Mouse (Mus musculus) common myeloid progenitor, adult 5-6 weeks (primary cell): ENCODE measurements around the gene Kng1. TPM values are rescaled to one million over a fixed set of nuclear protein-coding genes. Genes with fewer than 3 reads are reported as not detected.

ENCODE experiments used
- ATAC-seq: replicated peaks from 2 replicates; pipeline ENCODE4 v1.8.0; 2016; ENCODE audit warnings: low read depth, mild to moderate bottlenecking, moderate TSS enrichment, inconsistent platforms; ENCODE audit not compliant: poor library complexity, severe bottlenecking
- total RNA-seq: library from RNA; stranded (forward); fragments of 200-1000, 187-1606 nt; gene quantifications from 2 replicates; pipeline ENCODE4 v1.2.3, GENCODE M21; 2017

The Kng1 gene
- total RNA-seq, 1 experiment from 2014 or later, result not detected

GRCm38 (mm10) chr16:23112348-23112747 is 54.7 kb downstream of the Kng1 start:
- ATAC-seq, result no peak

DNA sequence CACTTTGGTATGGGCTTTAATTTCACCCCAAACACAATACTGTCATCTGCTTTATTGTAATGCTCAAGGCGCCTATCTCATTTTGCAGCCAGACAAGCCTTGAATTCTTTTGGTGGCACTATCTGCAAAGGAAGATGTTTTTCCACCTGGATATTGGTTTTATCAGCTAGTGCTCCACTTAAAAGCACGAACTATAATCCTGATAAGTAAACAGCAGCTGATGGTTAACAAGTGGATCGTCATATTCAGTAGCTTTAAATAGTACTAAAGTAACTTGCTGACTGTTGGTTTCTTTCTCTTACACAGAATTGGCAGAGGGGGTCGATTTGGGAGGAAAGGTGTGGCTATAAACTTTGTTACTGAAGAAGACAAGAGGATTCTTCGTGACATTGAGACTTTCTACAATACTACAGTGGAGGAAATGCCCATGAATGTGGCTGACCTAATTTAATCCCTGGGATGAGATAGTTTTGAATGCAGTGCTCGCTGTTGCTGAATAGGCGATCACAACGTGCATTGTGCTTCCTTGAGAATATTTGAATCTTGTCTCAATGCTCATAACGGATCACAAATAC is 55.3 kb downstream of the Kng1 start:
- ATAC-seq, result no peak

- ATAC-seq, result 0 out of 2 replicates have a peak, but pooled peaks have one; percentile 1
Measured at GRCm38 (mm10) chr16:23113903-23114302, 56.2 kb downstream of the Kng1 start.

DNA sequence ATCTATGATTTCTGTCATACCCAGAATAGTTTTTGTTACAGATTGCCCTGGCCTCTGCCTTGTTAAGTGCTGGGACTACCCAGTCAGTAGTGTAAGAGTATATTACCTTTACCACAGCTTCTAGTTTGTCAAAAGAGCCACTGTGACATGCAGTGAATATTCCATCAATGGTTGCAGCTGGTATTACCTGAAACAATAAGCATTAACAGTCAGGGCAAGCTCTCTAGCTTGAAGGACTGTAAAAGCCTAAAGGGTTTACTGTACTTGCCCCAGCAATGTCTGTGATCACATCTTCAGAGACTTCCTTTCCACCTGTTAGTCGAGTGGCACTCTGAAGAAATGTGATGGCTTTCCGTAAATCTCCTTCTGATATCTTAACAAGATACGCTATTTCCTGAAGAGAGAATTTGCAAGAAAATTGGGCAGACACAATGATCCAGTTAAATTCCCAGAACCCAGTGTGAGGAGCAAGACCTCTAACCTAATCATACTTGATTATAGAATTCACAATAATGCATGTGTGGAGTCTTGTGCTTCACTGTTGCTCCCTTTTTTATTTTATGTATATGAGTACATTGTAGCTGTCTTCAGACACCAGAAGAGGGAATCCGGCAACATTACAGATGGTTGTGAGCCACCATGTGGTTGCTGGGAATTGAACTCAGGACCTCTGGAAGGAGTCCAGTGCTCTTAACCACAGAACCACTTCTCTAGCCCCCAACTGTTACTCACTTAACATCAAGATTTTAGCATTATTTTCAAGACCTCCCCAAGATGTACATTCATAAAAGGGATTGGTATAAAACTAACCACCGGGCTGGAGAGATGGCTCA is 56.9 kb downstream of the Kng1 start:
- peak; percentile 27; the same call in 1 of the 2 replicates for ATAC-seq

DNA sequence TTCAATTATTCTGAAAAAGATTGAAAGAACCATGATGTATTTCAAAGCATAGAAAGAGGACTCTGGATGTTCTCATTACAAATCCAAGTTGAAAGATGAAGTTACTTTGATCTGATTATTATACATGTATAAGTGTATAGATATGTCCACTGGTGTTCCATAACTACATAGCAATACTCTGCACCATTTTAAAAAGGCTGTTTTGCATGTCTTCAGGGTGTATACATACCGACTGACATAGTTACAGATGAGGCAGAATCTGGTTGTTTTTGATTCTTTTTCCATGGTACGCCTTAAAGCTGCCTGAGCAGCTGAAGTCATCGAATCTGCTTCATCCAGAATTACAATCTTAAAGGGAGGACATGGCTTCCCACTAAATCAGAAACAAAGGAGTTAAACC is 57.8 kb downstream of the Kng1 start:
- no peak for ATAC-seq

- no peak for ATAC-seq
Measured at GRCm38 (mm10) chr16:23117173-23117572, 59.5 kb downstream of the Kng1 start.

DNA sequence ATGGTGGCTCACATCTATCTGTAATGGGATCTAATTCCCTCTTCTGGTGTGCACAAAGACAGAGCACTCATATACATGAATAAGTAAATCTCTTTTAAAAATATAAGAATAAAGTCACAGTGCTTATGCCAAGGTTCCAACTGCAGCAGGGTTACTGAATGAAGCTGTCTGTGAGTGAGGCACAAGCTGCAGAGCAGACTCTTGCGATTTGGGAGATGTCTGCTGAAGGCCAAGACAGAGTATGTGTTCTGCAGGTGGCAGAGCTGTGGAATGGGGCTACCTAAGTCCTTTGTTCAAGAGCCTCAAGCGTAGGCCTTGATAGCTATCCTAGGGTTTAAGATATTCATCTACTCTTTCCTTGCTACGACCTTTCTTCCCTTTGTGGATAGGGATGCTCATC is 64.8 kb downstream of the Kng1 start:
- no peak for ATAC-seq

- ATAC-seq, result no peak
Measured at GRCm38 (mm10) chr16:23123104-23123503, 65.4 kb downstream of the Kng1 start.

- no peak for ATAC-seq
Measured at GRCm38 (mm10) chr16:23124398-23124797, 66.7 kb downstream of the Kng1 start.

- no peak; the same call in 1 of the 2 replicates for ATAC-seq
Measured at GRCm38 (mm10) chr16:23127311-23127672, 69.6 kb downstream of the Kng1 start.

DNA sequence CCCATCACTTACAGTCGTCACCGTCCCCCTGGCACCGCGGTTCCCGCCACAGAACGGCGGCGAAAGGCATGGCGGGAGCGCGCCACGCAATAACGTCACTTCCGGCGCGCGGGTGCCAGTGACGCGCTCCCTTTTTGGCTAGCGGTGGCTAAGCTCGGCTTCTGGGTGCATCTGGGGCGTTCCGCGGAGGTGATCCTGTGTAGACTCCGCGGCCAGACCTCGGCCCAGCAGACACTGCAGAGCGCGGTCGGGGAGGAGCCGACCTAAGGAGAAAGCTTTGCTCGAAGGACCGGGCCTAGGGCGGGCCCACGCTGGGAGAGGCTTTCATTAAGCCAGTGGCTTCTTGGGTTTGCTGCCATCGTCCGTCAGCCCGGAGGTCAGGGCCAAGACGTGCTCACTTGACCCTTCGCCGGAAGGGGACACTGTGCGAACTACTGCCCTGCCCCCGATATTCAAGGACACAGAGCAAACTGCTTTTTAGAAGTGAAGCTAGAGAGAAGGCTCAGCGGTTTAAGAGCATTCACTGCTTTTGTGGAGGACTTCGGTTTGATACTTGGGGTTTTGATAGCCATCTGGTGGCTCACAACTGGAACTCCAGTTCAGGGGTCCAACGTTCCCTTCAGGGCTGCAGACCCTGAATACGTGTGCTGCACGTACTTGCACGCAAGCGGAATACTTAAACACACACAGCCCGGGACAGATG is 70.2 kb downstream of the Kng1 start, which contains the start of gene Rfc4:
Gene Rfc4, minus strand, starts transcription at position 65 of the 703 bp plus-strand sequence.
- peak; percentile 97 for ATAC-seq

GRCm38 (mm10) chr16:23130303-23130702 is 72.6 kb downstream of the Kng1 start:
- ATAC-seq, result no peak

Other genes with a start within 250 kb of the Kng1 start
- not detected in 2 replicates for gene Crygs, start 246.3 kb upstream of the Kng1 start, total RNA-seq
- gene Tbccd1, start 200.2 kb upstream of the Kng1 start, total RNA-seq, result 31.8 and 39.5 TPM in 2 replicates
- gene Dnajb11, start 200.0 kb upstream of the Kng1 start, total RNA-seq, result 95.9 and 103 TPM in 2 replicates
- not detected in 2 replicates for gene Ahsg, start 166.6 kb upstream of the Kng1 start, total RNA-seq
- gene Fetub, start 139.5 kb upstream of the Kng1 start, total RNA-seq, result not detected in 2 replicates
- not detected in 2 replicates for gene Hrg, start 106.8 kb upstream of the Kng1 start, total RNA-seq
- gene Kng2, start 28.4 kb upstream of the Kng1 start, total RNA-seq, result not detected in 2 replicates
- gene Eif4a2, start 49.6 kb downstream of the Kng1 start, total RNA-seq, result 830 and 874 TPM in 2 replicates
- 67.1 and 71.7 TPM in 2 replicates for gene Rfc4, start 69.9 kb downstream of the Kng1 start, total RNA-seq
- gene Adipoq, start 88.7 kb downstream of the Kng1 start, total RNA-seq, result not detected in 2 replicates
- 0.34 and 0.41 TPM in 2 replicates for gene St6gal1, start 166.9 kb downstream of the Kng1 start, total RNA-seq